ENCODE assay signal across 8 mouse cellular contexts in the genomic region with DNA sequence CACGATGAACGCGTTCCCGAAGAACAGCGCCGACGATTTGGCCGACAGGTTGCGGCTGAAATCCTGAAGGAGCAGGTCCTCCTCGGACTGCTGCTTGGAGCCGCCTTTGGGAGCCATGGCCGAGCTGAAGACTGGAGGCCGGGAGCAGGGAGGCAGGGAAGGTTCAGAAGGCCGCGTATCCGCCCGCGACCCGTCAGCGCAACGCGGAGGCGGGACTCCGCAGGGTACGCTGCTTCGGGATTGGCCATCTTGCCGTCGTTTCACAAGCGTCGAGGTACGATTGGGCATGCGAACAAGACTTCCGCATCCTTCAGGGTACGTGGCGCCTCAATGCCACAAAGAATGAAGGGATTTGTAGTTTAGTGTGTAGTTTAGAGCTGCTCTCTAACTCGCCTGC. TPM values are rescaled to one million over a fixed set of nuclear protein-coding genes. Genes with fewer than 3 reads are reported as not detected.
DNase-seq lines count a peak whose midpoint lies in the region; ATAC-seq and TF ChIP-seq lines count a peak whose summit lies in the region.

Gene Ssr3, minus strand, starts transcription at position 203 of the 397 bp plus-strand sequence.

- H3K36me3 ChIP-seq in G1E (replicated peaks): peaks cover 26% of the 10 kb centered on the region
- peaks cover 9% of the 10 kb centered on the region; the same call in 1 of the 2 replicates for H3K36me3 ChIP-seq in forebrain, embryonic 16.5 days (ENCODE audit: control insufficient read depth, insufficient read depth)
- H3K36me3 ChIP-seq in lung, embryonic 14.5 days (ENCODE audit: insufficient read depth): peaks cover 27% of the 10 kb centered on the region
- peaks cover 24% of the 10 kb centered on the region for H3K36me3 ChIP-seq in thymus, adult 2 months (ENCODE audit: control insufficient read depth, insufficient read depth, low read length)

- H3K4me1 ChIP-seq in G1E (ENCODE audit: insufficient read depth, low read depth, low read length): no peaks in the 10 kb centered on the region; the same call in none of the 2 replicates
- peaks cover 7% of the 10 kb centered on the region for H3K4me1 ChIP-seq in forebrain, embryonic 16.5 days (replicated peaks; ENCODE audit: control insufficient read depth, insufficient read depth, low read length)
- H3K4me1 ChIP-seq in lung, embryonic 14.5 days (ENCODE audit: insufficient read depth): no peaks in the 10 kb centered on the region
- H3K4me1 ChIP-seq in olfactory bulb, adult 2 months (ENCODE audit: control insufficient read depth, insufficient read depth, low read length): 0 out of 2 replicates have a peak, but pooled peaks cover 3% of the 10 kb centered on the region
- H3K4me1 ChIP-seq in thymus, adult 2 months (replicated peaks; ENCODE audit: control insufficient read depth, insufficient read depth, low read length): no peaks in the 10 kb centered on the region

- TF ChIP-seq POLR2A in olfactory bulb, adult 2 months (IDR thresholded peaks at IDR 0.05; ENCODE audit: insufficient read depth, low read depth, low read length): peak; percentile 87
- peak; percentile 78 for TF ChIP-seq POLR2A in thymus, adult 2 months (IDR thresholded peaks at IDR 0.05; ENCODE audit: control insufficient read depth, extremely low read depth, insufficient read depth, low read length, poor library complexity)

- intact Hi-C loops in heart, postnatal 36 days (cut with DNase I): no loop called here

- peak within 1 kb of the TSS; percentile 83 for H3K27ac ChIP-seq in forebrain, embryonic 16.5 days (ENCODE audit: low read length)
- peak within 1 kb of the TSS; percentile 84 for H3K27ac ChIP-seq in layer of hippocampus, adult 2 months
- peak within 1 kb of the TSS; percentile 91 for H3K27ac ChIP-seq in lung, embryonic 14.5 days (ENCODE audit: low read depth)
- peak within 1 kb of the TSS; percentile 31; the same call in 1 of the 2 replicates for H3K27ac ChIP-seq in olfactory bulb, adult 2 months (ENCODE audit: insufficient read depth, low read depth, low read length)
- H3K27ac ChIP-seq in thymus, adult 2 months (ENCODE audit: control insufficient read depth, insufficient read depth, low read length): no peak within 1 kb of the TSS

- H3K9me3 ChIP-seq in G1E (replicated peaks): no peaks in the 10 kb centered on the region
- H3K9me3 ChIP-seq in forebrain, embryonic 16.5 days (ENCODE audit: control insufficient read depth, low read length): no peaks in the 10 kb centered on the region
- no peaks in the 10 kb centered on the region for H3K9me3 ChIP-seq in lung, embryonic 14.5 days (ENCODE audit: low read depth, low read length)

- no peak for TF ChIP-seq CTCF in G1E (IDR thresholded peaks at IDR 0.05; ENCODE audit: low read depth, low read length)
- TF ChIP-seq CTCF in layer of hippocampus, adult 2 months (conservative IDR thresholded peaks at IDR 0.05): no peak
- no peak; the same call in 1 of the 2 replicates for TF ChIP-seq CTCF in lung, embryonic 14.5 days (IDR thresholded peaks at IDR 0.05; ENCODE audit: low read depth)
- TF ChIP-seq CTCF in olfactory bulb, adult 2 months (IDR thresholded peaks at IDR 0.05; ENCODE audit: insufficient read depth, low read depth, low read length): no peak
- peak; percentile 25; the same call in 1 of the 2 replicates for TF ChIP-seq CTCF in thymus, adult 2 months (IDR thresholded peaks at IDR 0.05; ENCODE audit: borderline replicate concordance, control insufficient read depth, extremely low read depth, insufficient read depth, low read length, poor library complexity)

- peak within 1 kb of the TSS; percentile 92 for H3K9ac ChIP-seq in forebrain, embryonic 16.5 days (replicated peaks; ENCODE audit: low read depth, low read length)
- peak within 1 kb of the TSS; percentile 92 for H3K9ac ChIP-seq in lung, embryonic 14.5 days

- ATAC-seq in G1E (ENCODE audit: extremely low read depth, insufficient number of reproducible peaks, low FRiP score, poor library complexity, severe bottlenecking): peak; percentile 99
- peak; percentile 100 for ATAC-seq in forebrain, embryonic 16.5 days
- peak; percentile 99 for ATAC-seq in lung, embryonic 14.5 days (ENCODE audit: insufficient read depth)

- peak; percentile 97 for DNase-seq in G1E (ENCODE audit: low spot score)
- DNase-seq in cerebellum, adult 18-20 months: peak; percentile 95 to 98
- peak; percentile 94 to 95 for DNase-seq in heart, postnatal 36 days
- peak; percentile 96 to 97 for DNase-seq in layer of hippocampus, adult 2 months (ENCODE audit: low spot score in 2 of 2)
- DNase-seq in lung, embryonic 14.5 days: peak; percentile 99
- peak; percentile 96 for DNase-seq in thymus, adult 2 months

- peak within 1 kb of the TSS; percentile 83 for H3K4me3 ChIP-seq in G1E (ENCODE audit: low read depth, low read length)
- peak within 1 kb of the TSS; percentile 83 for H3K4me3 ChIP-seq in forebrain, embryonic 16.5 days (replicated peaks; ENCODE audit: low read length)
- H3K4me3 ChIP-seq in layer of hippocampus, adult 2 months: peak within 1 kb of the TSS; percentile 64
- H3K4me3 ChIP-seq in lung, embryonic 14.5 days (ENCODE audit: low read depth, low read length): peak within 1 kb of the TSS; percentile 88
- H3K4me3 ChIP-seq in olfactory bulb, adult 2 months (ENCODE audit: insufficient read depth, low read depth, low read length): peak within 1 kb of the TSS; percentile 88
- peak within 1 kb of the TSS; percentile 80 for H3K4me3 ChIP-seq in thymus, adult 2 months (ENCODE audit: control insufficient read depth, insufficient read depth, low read length)

- WGBS in forebrain, embryonic 16.5 days: under 1% methylated on average over 36 of the region's 36 CpGs
- WGBS in lung, embryonic 14.5 days: under 1% methylated on average over 36 of the region's 36 CpGs
- under 1% methylated on average over 36 of the region's 36 CpGs for WGBS in olfactory bulb, adult 2 months
- under 1% methylated on average over 36 of the region's 36 CpGs for WGBS in thymus, adult 2 months

- peak within 1 kb of the TSS; percentile 83 for H3K4me2 ChIP-seq in forebrain, embryonic 16.5 days (ENCODE audit: low read length)
- H3K4me2 ChIP-seq in lung, embryonic 14.5 days: peak within 1 kb of the TSS; percentile 76

- H3K27me3 ChIP-seq in G1E (ENCODE audit: insufficient read depth, low read length): no peaks in the 10 kb centered on the region
- no peaks in the 10 kb centered on the region for H3K27me3 ChIP-seq in forebrain, embryonic 16.5 days (replicated peaks; ENCODE audit: control insufficient read depth, insufficient read depth, low read length)
- H3K27me3 ChIP-seq in lung, embryonic 14.5 days (ENCODE audit: insufficient read depth, low read length): no peaks in the 10 kb centered on the region
- H3K27me3 ChIP-seq in thymus, adult 2 months (ENCODE audit: control insufficient read depth, insufficient read depth, low read length): no peaks in the 10 kb centered on the region

RNA-seq across cellular contexts. Expression of gene Ssr3, which starts in this region (rescaled TPM):
- total RNA-seq in G1E (2014; fragmentation: Nextera tagmentation) (345 and 358 TPM in 2 replicates), G1E (2017) (196 and 235 TPM in 2 replicates)
- 10.8 and 18.6 TPM in 2 replicates for polyA plus RNA-seq in G1E (2012)
- polyA plus RNA-seq in forebrain, embryonic 16.5 days (2015; fragmentation: Nextera tagmentation; extraction: Ambion mirVana): 170 and 199 TPM in 2 replicates
- 100 to 1,000 TPM; 117 to 129 TPM for total RNA-seq in heart, postnatal 36 days (2021)
- total RNA-seq in layer of hippocampus, adult 2 months (2021): 100 to 1,000 TPM; 109 to 113 TPM
- 312 and 339 TPM in 2 replicates for polyA plus RNA-seq in lung, embryonic 14.5 days (2014; fragmentation: Nextera tagmentation; extraction: Ambion mirVana)
- 294 TPM in 1 of 2 replicates, not detected in the other for polyA plus RNA-seq in olfactory bulb, adult 2 months (2012; ENCODE audit: insufficient read depth, insufficient read length, low replicate concordance, missing spikeins)
- 49.9 and 55.2 TPM in 2 replicates for polyA plus RNA-seq in thymus, adult 2 months (2012; rRNA removed)
